Mouse (Mus musculus) MEL-GATA-1-ER (cell line): ENCODE data around the gene Tiam2.
"Not testable (repeated sequence)": the region's sequence is repeated elsewhere in the genome, so short reads cannot be mapped to it uniquely, and the experiment has no call there.

Source experiments
- DNase-seq: peaks from one replicate; pipeline ENCODE4 v3.0.0-alpha.2; 2012; ENCODE audit warnings: low read depth; ENCODE audit errors: extremely low read depth

Tiam2 gene

DNA sequence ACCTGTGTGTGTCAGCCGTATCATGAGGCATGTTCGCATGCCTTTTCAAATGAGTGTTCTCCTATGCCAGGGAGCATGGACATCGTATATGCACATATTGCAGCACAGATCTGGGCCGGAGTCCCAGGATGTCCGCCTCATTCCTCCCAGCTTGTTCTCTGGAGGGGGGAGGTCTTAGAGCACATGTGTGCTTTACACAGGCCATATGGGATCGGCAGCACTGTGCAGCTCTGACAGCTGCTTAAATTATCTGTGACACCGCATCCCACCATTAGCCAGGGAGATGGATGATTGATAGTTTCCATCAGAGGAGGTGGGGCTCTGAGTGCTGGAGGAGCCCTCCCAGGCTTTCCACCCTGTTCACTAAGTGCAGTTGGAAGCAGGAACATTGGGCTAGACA lies 12.4 kb downstream of the Tiam2 start:
- no peak for DNase-seq

DNA sequence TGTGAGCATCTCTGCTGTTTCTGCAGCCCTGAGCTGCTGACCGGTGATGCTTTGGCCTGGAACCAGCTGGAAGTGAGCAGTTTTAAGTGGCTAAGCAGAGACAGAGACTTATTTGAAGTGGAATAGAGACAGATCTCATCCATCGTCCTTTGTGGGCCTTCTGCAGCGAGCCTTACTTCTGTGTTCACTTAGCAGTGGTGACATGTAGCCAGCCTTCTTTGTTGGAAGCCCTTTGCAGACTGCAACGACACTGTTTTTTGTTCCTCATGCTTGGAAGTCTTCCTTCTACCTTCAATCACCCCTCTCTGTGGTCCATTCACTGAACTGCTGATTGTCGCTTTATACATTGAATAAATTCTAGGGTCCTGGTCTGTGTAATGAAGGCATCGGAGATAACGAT lies 18.5 kb downstream of the Tiam2 start:
- DNase-seq: no peak

DNA sequence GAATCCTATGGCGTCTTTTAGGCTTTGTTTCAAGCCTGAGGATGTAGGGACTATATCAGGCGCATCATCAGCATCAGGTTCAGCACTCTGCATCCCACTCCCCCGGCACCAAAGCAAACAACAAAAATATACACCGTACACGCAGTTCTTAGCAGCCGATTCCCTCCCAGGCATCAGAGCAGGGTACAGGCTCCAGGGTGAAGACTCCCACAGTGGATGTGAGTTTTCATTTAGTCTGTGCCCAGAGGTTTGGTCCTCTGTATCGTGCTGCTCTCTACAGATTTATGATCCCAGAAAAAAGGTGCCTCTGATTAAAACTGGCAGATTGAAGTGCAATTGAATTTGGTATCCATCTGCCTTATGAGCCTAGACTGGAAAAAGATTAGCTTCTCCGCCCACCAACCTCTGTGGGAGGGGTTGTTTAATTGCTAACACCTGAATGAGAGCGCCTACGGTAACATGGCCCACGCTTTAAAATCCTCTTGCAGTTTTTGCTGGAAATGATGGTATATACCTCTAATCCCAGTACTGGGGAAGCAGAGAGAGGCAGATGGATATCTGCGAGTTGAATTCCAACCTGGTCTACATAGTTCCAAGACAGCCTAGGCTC lies 19.0 kb downstream of the Tiam2 start:
- no peak for DNase-seq

DNA sequence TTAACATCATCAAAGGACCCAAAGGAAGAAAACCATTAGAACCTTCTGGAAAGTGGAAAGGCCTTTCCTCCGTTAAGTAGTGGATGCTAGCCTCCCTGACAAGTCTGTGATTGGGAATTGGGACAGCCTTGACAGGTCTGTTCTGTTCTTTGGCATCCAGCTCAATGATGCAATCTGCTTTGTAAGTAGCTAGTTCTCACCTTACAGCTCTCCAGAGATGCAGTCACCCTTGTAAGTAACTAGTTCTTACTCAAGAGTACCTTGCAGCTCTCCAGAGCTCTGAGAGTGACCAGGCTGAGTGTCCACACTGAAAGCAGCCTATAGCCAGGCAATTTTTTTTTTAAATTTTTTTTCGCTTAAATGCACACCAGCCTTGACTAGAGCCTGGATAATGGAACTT lies 21.4 kb downstream of the Tiam2 start:
- no peak for DNase-seq

DNA sequence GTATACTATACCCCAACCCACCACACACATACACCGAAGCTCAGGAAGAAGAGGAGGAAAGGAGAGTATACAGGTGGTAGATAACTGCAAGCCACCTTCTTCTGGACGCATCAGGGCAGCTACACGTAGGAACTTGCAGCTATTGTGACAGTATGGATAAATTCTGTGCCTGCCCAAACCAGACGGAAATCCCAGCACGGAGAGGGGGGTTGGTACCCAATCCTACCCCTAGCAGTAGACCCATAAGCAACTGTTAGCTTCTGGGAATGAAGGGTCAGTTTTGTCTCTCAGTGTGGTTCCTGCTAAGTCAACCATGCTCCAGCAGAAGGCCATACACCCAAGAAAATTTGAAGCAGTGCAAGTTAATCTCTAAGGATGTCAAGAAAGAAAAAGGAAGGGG lies 23.0 kb downstream of the Tiam2 start:
- DNase-seq: no peak

DNA sequence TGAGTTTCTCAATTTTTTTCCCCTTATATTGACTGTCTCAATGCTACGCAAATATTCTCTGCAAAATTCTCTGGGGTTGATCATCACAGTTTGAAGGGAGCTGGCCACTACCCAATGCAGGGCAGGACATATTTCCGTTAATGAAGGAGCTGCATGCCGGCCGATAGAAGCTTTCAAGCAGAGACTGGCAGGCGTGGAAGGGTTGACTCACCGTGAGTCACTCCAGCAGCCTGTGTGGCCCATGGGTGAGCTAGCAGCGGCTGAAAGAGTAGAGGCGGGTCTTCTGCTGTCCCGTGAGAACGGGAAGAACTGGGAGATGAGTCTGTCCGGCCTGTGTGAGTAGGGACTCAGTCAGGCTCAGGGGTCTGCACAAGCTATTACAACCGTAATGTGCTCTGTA lies 23.6 kb downstream of the Tiam2 start:
- DNase-seq: no peak

DNA sequence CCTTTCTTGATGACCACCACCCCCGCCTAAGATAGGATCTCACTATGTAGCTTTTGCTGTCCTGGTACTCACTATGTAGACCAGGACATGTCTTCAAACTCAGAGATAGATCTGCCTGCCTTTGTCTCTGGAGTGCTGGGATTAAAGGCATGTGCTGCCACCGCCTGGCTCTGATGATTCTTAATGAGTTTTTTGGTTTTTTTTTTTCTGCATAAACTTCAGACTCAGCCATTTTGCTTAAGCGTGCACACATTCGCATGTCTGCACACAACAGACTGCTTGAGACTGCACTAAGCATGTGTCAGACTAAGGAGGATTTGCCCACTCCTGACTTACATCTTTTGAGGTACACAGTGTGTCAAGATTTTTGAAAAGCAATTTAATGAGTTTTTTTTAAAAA lies 24.0 kb downstream of the Tiam2 start:
- DNase-seq: no peak

DNA sequence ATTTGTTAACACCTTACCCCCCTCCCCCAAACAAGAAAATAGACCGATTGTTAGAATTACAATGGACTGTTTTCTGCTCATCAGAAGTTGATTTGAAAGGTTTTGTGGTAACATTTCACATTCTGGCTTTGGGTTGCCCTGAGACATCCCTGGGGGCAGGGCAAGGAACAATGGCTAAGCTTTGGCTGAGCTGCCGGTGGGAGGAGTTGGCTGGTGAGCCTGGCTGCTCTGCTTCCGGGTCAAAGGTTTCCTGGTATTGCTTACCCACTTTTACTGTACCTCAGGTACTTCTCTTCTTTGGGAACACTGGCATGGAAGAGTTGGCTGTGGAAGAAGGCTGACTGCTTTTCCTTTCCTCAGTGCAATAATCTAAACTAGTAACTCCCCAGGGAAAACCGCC lies 25.3 kb downstream of the Tiam2 start:
- no peak for DNase-seq

DNA sequence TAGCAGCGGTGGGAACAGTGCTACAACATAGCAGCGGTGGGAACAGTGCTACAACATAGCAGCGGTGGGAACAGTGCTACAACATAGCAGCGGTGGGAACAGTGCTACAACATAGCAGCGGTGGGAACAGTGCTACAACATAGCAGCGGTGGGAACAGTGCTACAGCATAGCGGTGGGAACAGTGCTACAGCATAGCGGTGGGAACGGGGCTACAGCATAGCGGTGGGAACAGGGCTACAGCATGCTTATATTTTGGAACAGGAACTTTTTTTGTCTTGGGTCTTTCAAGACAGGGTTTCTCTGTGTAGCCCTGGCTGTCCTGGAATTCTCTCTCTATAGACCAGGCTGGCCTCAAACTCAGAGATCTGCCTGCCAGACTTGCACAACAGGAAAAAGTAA lies 26.8 kb downstream of the Tiam2 start:
- DNase-seq: not testable (repeated sequence)

DNA sequence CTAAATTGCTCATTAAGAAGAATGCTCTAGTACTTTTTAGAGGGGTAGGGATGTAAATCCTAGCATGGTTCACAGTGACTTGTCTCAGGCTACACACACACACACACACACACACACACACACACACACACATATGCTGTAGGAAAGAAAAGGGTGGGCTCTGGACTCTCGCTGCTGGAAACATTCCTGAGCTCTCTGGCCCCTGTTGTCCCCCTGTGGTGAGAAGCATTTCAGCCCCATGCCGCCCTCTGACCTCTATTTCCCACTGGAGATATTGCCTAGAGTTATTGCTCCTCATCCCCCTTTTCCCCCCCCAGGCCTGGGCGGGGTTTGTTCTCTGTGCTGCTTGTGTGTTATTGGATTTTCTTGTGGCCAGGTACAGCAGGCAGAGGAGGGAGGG lies 28.5 kb downstream of the Tiam2 start:
- DNase-seq: no peak

DNA sequence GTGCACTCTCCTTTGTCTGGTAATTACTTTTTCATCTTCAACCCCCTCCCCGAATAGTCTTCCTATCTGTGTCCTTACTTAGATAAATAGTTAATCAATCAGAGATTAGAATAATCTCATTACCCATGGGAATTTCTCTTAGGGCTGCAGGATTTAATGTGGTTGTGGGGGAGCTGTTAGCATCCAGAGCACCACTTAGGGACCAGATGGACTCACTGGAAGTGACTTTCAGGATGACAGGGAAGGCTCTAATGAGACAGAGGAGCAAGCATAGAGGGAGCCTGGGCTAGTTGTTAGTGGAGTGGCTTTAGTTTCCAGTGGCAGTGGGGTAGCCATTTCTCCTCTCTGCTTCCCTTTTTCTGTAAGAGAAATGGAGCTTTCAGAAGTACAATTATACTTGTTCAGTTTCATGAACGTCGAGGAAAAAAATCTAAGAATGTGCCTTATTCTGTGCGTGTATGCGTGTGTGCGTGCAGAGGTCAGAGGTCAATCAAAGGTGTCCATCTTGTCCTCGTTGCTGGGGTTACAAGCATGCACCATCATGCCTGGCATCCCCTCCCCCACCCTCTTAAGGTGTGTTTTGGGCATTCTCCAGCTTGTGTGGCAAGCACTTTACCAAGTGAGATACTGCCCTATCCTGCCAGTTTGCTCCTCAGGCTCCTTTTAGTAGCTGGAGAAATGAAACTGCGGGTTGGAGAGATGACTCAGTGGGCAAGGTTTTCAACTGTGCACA lies 30.4 kb downstream of the Tiam2 start:
- DNase-seq: no peak

DNA sequence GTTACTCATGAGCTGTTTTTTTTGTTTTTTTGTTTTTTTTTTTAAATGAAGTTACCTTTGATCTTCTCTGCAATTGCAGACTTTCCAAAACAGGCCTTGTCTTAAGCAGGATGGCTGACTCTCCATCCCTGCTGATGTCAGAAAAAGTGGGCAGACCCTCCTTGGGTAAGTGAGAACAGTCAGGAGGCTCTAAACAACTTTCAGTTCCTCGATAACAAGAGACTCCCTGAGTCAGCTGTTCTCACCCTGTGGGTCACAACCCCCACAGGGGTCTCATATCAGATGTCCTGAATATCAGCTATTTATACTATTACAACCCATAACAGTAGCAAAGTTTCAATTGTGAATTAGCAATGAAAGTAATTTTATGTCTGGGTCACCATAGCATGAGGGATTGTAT lies 33.9 kb downstream of the Tiam2 start:
- no peak for DNase-seq

DNA sequence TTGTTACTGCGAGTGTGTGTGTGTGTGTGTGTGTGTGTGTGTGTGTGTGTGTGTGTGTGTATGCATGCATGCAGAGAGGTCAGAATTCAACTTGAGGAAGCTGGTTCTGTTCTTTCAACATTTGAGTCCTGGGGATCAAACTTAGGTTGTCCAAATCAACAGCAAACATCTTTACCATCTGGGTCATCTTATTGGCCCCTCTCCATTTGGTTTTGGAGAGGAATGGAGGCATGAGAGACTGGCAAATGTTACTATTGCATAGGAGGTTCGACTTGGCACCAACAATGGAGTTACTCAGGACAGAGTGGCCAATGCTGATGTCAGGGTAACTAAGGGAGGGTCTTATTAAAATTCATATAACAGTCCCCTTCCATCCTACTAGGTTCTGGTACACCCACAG lies 35.4 kb downstream of the Tiam2 start:
- DNase-seq: no peak

DNA sequence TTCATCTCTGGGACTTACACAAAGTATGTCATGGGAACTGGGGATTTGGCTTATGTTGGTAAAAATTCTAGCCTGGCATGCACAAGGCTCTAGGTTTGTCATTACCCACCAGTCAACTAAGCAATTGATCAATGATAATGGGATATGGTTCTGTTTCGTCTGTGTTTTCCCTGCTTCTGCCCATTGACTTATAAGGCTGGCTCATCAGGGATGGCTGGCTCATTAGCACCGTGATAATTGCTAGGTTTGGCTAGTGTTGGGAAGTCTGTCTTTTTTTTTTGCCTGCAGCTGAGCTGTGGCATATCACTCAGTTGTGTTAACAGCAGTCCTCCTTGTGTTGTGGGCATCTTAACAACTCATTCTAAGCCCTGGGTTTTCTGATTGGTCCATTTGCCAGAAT lies 36.8 kb downstream of the Tiam2 start:
- DNase-seq: no peak

DNA sequence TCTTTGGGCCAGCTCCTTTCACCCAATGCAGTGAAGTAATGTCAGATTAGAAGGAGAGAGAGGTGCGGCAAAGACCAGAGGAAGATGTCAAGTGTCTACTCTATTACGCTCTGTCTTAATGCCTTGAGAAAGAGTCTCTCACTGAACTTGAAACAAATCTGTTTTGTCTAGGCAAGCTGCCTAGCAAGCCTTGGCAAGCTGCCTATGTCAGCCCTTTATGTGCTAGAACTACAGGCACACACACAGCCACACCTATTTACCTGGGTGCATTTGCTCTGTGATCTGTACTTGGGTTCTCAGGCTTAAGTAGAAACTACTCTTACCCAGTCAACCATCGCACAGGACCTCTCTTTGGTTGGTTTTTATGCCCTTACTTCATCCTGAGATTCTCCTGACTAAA lies 40.4 kb downstream of the Tiam2 start:
- DNase-seq: no peak

DNA sequence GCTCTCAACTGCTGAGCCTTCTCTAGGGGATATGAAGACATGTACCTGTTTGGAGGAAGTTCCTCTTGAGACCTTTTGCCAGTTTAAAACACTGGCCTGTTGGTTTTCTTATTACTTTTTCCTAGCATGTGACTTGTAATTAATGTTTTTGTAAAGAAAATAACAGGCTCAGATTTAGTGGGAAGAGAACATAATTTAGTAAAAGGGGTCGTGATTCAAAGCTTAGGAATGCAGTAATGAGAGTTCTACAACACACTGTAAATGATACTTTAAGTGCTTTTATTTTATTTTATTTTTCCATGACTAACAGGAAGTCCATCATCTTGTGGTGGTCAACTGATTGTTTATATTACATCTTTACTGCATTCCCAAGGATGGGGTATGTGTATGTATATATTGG lies 42.0 kb downstream of the Tiam2 start:
- DNase-seq: no peak

DNA sequence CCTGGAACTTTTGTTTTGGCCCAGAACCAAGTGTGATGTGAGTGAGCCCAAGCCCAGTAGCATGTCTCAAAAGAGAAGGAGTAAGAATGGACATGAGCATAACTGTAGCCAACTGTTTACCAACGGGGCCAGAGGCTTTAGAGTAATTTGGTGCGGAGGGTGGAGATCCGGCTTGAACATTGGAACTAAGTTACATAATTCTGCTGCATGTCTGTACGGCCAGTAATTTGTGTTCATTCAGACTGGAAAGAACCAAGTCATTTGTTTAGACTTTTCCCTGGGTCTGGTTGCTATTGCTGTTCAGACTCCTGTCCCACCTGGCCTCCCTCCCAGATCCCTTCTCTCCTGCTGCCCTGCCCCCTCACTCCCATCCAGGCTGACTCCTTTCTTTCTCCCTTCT lies 43.3 kb downstream of the Tiam2 start:
- no peak for DNase-seq

DNA sequence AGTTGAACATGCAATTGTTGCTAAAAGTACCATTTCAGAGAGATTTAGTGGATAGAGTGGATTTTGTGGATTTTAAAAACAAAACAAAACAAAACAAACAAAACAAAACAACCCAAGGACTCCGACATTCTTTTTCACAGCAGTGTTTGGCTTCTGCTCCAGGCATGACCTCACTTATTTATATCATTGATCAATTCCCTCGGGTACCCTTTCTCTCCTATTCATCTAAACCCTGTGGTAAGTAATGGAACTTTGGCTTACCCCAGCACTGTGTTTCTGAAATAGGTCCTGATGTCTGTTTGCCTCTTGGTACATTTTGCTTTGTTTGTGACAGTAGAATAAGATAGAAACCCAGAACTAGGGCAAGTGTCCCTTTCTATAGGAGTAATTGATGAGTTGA lies 52.2 kb downstream of the Tiam2 start:
- no peak for DNase-seq

DNA sequence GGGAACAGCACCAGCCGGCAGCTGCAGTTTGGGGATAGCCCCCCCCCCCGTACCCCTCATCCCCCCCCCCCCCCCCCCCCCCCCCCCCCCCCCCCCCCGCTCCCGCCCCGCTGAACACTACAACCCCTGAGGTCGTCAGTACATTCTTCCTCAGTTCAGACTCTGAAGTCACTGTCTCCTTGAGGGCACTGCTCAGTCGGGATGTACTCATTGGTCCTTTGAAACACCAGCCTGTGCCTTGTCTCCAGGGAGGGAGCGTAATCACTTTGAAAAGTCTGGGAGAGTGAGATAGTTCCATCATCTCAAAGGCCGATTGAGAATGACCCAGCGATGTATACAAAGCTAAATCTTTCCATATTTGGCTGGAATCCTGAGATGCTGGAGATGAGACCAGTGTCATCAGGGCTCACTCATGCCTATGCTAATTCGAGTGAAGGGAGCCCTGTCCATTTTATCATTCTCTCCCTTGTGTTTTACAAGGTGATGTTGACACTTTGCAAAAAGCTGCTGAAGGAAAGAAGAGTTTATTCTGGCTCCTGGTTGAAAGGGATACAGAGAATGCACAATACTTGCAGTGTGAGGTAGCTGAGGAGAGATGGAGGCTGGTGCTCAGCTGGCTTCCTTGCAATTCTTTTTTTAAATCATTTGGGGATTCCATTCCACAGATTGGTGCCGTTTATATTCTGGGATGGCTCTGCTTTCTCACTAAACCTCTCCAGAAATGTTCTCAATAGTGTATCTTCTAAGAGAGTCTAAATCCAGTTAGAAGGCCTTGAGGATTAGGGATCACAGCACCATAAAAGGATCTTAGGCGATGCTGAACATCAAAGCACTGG lies 53.6 kb downstream of the Tiam2 start:
- peak; percentile 5 for DNase-seq

DNA sequence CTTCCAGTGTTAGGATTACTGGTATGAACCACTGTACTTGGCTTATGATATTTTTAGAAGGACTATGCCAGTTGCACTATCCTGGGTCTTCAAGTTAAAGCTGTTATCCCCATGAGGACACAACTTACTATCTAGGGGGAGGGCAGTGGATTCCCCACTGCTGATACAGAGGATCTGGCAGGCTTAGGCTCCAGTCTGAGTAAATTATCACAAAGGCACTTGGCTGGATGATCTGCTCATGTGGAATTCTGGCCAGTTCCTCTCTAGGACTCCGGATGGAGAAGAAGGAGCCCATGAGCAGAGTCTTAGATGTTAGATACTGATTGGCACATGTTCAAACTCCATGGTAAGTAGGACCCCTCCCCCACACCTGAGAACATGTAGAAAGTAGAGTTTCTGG lies 59.0 kb downstream of the Tiam2 start:
- DNase-seq: no peak

DNA sequence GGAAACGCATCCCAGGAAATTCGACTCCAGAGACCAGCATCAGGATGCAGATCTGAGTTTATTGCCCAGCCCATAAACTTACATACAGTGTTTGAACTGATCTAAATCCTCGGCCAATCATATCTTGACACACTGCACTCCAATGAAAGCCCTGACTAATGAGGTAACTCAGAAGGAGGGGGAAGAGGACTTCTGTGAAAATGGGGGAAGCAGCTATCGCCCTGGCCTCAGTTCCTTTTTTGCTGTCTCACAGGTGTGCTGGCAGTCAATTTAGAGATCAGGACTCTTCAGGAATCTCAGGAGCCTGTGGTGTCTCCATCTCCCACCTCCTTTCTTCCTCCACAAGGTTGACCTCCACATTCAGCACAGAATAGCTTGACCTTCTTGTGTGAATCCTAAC lies 61.4 kb downstream of the Tiam2 start:
- DNase-seq: no peak

DNA sequence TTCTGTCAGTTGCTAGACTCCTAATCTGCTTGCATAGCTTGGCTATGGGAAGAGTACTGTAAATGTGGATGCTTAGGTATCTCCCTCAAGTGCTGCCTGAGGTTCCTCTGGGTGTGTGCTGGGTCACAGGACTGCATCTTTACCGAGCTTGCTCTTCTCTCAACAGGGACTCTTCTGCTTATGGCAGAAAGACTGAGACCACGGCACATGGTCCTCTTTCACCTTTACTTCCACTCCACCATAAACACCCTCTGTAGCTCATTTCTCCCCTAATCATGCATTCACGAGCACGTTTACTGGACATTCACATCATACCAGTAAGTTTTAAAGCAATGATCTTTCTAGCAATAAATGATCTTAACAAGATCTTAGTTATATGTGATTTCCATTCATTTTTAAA lies 63.4 kb downstream of the Tiam2 start:
- no peak for DNase-seq

DNA sequence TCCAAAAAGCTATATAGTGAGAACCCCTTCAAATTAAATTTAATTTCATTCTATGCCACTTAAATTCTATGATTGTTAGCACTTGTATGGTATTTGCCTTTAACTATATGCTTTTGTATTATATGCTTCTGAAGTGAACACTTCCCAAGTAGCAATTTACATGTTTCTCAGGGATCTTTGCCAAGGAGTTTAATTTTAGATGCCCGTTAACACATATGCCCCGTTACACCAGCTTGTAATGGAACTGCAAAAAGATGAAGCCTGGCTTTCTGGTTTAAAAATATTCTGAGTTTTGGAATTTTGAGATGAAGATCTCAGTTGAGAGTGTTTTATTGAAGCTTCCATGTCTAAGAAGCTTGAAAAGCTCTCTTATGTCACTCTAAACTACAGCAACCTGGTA lies 67.6 kb downstream of the Tiam2 start:
- DNase-seq: no peak
